Mouse (Mus musculus) right cerebral cortex, postnatal 4 days (tissue): ENCODE results near the gene Mgrn1.

ENCODE experiments used
- DNase-seq: peaks from one replicate; pipeline ENCODE4 v3.0.0-alpha.2; 2022

The Mgrn1 gene

DNA sequence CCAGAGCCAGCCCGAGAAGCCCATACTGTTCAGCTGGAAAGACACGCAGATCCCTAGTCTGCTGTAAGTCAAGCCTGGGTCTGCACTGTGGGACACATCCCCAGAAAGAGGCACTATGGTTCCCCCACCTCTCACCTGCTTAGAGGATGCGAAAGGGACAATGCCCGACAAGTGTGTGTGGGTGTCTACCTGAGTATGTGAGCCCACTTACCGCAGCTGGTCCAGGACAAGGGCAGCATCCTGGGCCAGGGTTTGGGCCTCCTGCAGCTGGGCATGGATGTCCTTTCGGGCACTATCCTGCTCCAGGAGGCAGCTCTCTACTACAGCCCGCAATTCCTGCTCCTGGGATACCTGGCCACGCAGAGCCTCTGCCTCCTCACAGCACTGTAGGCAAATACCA lies 56.8 kb downstream of the Mgrn1 start:
- DNase-seq: no peak

- DNase-seq: no peak
These were observed 57.4 kb downstream of the Mgrn1 start for GRCm38 (mm10) chr16:4943431-4943830.

DNA sequence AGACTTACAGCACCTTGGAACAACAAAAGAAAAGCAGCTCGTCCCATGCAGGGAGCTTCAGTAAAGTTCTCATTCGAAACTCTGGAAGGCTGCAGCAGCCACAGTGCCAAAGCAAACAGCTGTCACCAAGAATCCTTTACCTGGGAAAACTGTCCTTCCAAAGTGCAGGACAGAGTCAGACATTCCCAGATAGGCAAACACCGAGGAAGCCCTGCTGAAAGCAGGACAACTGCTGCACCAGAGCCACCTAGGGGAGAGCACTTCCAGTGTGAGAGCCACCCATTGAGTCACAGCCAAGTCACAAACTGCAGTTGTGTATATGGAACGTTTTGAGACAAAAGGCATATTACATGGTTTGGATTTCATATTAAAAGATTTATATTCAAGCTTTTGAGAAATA lies 59.4 kb downstream of the Mgrn1 start:
- no peak for DNase-seq

DNA sequence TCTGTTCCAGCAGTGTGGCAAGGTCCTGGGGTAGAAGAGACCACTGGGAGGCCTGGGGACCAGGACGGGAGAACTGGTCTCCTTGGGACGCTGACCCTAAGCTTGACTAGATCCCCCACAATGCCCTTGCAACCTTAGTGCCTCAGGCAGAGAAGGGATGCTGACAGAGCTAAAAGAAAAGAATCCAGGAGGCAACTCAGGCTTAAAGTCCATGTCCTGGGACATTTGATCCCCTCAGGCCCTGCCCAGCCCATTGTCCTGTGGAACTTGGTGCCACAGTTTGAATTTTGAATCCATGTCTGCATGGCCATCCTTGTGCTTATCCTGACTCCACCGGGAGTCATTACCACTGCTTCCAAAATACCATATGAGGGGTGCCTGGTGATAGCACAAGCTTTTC lies 60.1 kb downstream of the Mgrn1 start:
- DNase-seq: no peak

GRCm38 (mm10) chr16:4947378-4947777 lies 61.3 kb downstream of the Mgrn1 start:
- no peak for DNase-seq

DNA sequence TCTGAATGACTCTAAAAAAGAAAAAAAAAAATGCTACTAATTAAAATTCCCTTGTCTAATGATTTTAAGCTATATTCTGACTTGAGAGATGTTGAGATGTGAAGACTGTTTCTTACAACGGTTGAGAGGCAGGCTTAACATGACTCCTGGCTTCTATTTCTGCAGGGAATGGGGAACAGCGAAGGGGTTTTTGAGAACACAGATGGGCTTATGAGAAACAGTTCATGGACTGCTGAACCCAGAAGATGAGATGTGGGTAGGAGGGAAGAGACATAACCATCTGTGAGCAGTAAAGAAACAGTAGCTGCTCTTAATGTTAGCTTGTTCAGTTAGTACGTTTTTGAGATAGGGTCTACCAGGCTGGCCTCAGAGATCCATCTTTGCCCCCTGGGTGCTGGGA lies 70.6 kb downstream of the Mgrn1 start:
- no peak for DNase-seq

DNA sequence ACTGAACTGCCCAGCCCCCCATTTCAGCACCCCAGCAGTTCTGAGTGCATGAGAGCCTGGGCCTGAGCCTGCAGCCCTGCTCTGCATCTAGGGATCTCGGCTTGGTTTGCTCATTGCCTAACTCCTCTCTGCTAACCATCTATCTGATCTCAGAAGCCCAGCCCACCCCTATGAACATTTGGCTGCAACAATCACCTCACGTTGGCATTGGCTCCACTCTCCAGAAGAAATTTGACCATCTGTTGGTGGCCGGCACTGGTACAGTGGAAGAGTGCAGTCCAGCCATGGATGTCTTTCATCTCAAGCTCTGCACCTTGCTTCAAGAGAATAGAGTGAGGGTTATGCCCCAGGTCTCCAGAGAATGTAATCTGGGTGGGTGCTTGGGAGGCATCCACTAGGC lies 71.4 kb downstream of the Mgrn1 start:
- DNase-seq: no peak

DNA sequence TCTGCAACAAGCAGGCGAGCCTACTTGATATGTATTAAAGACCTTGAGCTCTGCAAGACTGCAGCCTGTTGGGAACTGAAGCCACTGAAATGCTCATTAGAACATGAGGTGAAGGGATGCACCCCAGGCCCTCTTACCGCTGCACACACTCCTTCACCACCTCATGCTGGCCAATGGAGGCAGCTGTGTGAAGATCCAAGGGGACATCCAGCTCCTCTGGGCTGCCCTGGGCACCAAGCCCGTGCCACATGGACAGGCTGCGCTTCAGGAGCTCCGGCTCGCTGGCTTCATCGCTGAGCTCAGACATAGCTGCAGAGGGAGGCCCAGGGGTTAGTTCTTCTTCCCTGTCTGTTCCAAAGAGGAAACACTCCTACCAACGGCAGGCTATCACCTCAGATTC lies 74.2 kb downstream of the Mgrn1 start:
- no peak for DNase-seq

GRCm38 (mm10) chr16:4963346-4963745 lies 77.3 kb downstream of the Mgrn1 start:
- no peak for DNase-seq

DNA sequence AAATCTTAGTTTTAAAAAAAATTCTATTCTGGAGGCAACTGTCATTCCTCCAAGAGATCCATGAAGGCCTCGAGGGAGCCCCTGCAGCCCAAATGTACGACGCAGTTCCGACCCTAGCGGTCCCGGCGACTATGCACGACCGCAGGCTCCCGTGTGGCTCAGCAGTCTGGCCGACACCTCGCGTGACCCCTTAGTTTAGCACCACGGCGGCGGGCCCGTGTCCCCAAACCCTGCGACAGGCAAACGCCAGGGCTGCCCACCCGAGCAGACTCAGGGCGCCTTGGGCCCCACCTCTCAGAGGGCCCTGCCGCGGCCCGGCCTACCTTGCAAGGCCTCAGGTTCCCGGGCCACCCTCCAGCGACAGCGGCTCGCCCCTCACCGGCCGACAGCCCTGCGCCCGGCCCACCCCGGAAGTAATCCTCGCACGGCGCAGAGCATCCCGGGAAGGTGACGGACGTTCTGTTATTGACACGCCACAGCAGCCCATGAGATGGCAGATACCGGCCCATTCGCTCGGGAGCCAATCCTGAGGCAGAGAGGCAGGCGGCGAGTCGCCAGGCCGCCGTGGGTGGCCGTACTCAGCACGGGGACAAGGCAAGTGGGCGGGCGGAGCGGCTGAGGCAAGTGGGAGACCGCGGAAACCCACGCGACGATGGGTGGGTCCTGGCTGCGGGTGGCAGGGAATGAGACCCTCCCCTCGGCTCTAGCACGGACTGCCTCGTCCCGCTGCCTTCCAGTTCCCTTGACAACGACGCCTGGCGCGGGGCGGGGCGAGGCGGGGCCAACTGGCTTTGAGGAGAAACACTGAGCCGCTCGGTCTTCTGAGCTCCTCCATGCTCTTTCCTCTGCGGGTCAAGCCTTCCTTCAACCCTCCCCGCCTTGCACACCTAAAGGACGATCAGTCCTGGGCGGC lies 78.0 kb downstream of the Mgrn1 start, which contains the start of gene Anks3:
Anks3 (minus strand) TSS at position 409 of the 913 bp plus-strand sequence.
- peak; percentile 96 for DNase-seq

- DNase-seq: no peak
These were observed 78.8 kb downstream of the Mgrn1 start for GRCm38 (mm10) chr16:4964731-4965391.

DNA sequence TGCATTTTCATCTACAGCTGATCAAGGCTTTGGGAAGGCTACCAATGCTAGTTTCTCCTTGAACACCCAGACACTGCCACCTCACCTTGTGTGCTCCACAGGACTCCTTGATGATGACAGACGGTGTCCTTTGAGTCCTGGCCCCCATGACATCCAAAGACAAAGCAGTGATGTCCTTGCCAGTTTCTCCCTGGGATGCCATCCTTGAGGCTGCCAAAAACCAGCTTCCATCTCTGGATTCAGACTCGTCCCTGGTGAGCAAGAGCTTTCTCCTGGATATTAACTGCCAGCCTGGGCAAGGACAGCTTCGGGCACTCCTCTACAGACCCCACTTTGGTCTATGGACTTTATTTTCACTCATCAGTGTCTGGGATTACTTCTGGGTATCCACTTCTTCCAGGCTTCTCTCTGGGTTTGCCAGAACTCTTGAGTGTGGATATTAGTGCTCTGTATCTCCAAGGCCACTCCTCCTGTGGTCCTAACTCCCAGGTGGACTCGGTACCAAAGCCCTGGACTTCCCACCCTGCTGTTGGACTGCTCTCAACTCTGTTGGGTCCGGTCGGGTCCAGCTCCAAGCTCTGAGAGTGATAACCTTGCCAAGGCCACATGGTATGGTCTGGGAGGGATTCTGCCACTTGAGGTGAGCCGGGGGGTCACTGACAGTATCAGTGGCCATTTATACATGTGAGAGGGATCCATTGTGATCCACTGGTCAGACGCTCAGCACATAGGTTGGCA lies 79.5 kb downstream of the Mgrn1 start:
- DNase-seq: no peak

GRCm38 (mm10) chr16:4968426-4968825 lies 82.4 kb downstream of the Mgrn1 start:
- DNase-seq: no peak

DNA sequence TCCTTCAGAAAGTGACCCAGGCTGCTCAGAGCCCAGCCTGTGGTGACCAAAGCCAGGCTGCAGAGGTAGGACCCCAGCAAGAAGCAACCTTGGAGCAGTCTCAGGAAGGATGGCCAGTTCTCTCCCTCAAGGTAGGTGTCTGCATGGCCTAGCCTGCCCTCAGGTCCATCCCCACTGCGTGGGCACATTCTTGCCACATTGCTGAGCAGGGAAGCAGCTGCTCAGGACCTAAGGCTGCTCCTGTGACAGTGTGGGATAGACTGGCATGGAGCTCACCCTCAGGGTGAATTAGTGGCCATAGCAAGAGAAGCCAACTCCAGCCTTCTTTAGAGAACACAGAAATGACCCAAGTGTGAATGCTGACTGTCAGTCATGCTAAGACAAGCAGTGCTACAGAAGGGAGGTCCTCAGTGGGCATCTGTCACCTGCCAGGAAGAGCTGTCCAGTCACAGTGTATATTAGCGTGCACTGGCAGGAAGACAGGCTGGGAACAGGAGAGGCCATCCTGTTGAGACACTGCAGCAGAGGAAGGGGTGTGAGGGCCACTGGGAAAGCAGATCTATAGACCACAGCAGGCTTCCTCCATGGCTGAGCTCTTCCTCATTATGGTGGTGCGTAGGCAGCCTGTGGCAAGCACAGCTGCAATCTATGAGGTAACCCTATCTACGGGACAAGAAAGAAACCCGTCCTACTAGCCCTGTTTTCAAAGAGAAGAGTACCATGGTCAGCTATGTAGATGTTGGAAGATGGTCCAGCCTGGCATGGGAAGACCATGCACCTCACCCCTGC lies 83.2 kb downstream of the Mgrn1 start:
- DNase-seq: no peak

DNA sequence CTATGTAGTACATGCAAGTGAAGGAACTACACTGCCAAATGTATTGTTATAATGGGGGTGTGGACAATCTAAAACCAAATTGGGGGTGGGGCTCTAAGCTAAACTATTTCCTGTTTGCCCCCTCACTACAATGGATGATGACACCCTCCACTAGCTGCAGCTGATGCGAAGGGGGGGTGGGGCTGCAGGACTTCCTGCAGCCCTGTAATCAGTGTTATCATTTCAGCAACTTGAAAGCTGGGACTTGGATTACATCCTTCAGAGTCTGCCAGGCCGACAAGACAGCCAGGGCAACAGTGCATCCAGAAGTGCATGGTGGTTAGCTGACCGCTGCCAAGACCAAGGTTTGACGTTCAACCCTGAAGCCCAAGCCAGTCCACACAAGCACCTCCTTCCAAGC lies 85.6 kb downstream of the Mgrn1 start:
- DNase-seq: no peak

DNA sequence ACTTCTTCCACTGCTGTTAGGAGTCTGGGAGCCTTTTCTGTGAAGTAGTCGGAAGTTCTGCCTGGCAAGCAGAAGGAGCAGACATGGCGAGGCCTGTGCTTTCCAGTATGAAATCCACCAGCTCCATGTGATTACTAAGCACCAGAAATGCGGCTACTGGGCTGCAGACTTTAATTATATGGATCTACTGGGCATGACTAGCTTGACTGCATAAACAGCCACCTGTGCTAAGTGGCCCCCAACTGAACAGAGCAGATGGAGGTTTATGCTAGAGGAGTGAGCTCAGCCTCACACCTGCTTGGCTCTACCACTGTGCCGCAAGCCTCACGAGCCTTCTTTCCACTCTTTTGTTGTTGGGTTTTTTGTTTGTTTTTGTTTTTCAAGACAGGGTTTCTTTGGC lies 88.5 kb downstream of the Mgrn1 start:
- DNase-seq: no peak

- DNase-seq: no peak
These were observed 90.1 kb downstream of the Mgrn1 start for GRCm38 (mm10) chr16:4976180-4976579.

DNA sequence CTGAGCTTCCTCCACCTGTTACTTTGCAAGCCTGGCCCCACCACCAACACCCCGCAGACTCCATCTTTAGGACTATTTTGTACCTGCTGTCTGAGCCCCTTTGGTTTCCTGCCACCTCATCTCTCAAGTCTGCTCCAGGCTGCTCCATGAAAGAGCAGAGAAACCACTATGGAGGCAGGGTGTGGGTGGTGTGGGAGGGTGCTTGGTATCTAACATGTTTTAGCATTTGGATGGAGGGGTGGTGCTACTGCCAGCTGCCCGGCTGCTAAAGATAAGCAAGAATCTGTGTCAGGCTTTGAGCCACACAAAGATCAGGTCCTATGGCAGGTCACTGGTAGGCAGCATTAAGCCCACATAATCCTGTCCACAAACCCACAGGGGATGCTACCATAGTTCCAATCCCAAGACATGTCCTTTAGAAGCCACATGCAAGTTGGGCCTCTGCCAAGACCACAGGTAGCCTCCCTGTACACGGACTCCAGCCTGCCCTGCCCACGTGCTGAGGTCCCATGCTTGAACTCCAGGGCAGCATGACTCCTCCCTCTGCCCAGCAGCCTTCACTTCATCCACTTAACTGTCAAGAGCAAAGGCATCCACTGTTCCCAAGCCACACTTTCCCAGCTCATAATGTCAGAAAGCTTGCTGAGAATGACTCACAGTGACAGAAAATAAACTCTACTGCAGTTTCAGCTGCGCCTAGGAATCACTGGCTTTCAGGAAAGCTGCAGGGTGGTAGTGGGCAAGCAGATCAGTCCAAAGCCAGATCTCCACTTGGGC lies 92.4 kb downstream of the Mgrn1 start:
- DNase-seq: no peak

- no peak for DNase-seq
These were observed 93.8 kb downstream of the Mgrn1 start for GRCm38 (mm10) chr16:4979755-4980380.

GRCm38 (mm10) chr16:4984717-4985116 lies 98.7 kb downstream of the Mgrn1 start:
- no peak for DNase-seq
